Mouse (Mus musculus) heart, adult 8-10 months (tissue): ENCODE data around the gene Ankrd2. TPM values are rescaled to one million over a fixed set of nuclear protein-coding genes. Genes with fewer than 3 reads are reported as not detected.
A peak's percentile ranks its signal among the peaks of the same experiment; 100 is the strongest.

Source experiments
- DNase-seq: peaks from one replicate; pipeline ENCODE4 v3.0.0; 2022; ENCODE audit warnings: low spot score
- total RNA-seq, 4 experiments: library from RNA; stranded (reverse); gene quantifications; 2 replicates each; pipeline ENCODE4 v1.2.4; 2022

The Ankrd2 gene
- total RNA-seq = under 1 TPM in 3 of 4 experiments, not detected in 1; 0.49 to 0.63 (median 0.53) TPM

DNA sequence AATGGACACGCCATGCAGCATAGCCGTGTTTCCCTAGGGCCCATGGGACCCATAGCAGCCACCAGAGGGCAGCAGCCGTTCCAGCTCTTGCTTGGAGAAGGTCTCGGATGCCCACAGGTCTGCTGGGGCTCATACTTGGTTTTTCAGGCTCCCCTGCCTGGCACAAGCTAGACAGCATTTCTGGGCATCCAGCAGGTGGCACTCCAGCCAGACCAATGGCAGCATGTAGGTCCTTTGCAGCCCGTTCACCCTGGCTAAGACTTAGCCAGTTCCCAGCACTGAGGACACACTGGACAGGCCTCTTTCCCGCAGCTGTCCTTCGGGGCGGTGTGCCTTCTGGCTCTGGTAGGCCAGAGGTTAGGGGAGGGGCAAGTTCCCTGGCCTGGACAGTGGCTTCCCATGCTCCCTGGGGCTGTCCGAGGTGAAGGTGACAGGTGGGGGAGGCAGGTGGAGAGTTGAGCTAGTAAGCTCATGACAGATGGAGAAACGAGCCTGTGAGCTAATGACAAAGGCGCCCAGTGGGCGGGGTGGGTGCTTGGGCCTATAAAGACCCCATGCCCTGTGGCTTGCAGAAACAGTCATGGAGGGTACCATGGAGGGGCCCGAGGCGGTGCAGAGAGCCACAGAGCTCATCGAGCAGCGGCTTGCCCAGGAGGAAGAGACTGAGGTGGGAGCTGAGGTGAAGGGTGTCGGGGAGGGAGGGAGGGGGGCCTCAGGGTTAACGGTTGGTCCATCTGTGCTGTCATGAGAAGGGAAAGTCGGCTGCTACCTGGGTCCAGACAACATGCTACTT is at the start of gene Ankrd2:
TSS of gene Ankrd2 (plus strand) at position 545 of the 793 bp plus-strand sequence.
- DNase-seq = peak; percentile 84

GRCm38 (mm10) chr19:41987206-41987605 is 48.6 kb upstream of the Ankrd2 start:
- no peak for DNase-seq

- peak; percentile 42 for DNase-seq
Observed at GRCm38 (mm10) chr19:41989810-41990209, 46.0 kb upstream of the Ankrd2 start.

GRCm38 (mm10) chr19:41991926-41992477 is 43.8 kb upstream of the Ankrd2 start:
- no peak for DNase-seq

DNA sequence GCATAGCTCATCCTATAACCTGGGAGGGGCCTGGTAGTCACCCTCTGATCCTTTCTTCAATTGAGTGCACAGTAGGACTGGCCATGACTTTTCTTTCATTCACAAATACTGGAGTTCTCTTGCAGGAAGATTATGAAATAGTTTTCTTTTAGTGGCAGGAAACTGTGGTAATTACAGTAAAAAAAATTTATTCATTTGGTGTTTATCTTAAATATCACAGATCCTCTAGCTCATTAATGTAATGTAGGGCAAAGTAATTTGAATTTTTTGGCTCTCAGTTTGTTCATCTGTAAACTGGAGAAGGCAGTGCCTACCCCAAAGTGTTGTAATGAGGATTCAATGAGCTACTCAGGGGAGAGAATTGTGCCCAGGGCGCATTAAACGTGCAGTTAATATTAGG is 42.8 kb upstream of the Ankrd2 start:
- no peak for DNase-seq

DNA sequence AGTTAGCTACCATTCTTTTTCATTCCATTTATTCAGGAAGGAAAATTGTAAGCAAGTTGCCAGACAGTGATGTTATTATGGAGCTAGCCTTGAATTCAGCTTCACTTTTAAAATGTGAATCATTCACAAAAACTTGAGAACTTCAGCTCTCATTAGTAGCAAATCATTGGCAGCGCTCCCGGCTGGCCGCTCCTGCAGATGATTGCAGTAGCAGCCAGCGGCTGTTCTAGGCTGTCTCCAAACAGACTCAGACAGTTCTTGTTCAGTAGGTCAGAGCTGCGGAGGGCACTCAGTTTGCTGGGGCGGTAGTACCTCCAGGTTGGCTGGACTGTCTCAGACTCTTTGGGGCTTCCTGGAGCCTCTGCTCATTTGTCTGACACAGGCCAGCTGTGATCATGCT is 42.3 kb upstream of the Ankrd2 start:
- DNase-seq = peak; percentile 75

GRCm38 (mm10) chr19:41994023-41994422 is 41.8 kb upstream of the Ankrd2 start:
- no peak for DNase-seq

DNA sequence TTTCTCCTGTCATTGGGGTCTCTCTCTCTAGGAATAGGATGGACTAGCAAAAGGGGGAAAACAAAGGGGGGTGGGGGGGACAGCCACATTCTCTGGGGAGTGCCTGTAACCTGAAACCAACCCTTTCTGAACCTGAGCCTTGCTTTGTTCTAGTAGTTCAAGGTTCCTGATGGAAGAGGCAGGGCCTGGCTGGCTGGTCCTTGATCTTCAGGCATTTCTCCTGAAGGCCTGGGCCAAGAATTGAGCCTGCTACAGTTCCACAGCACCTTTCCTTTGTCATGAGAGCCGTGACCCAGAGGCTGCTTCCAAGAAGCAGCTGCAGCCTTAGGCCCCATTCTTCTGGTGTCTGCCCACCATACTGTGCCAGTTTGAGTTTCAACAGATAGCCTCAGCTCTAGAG is 40.3 kb upstream of the Ankrd2 start:
- no peak for DNase-seq

- DNase-seq = no peak
Observed at GRCm38 (mm10) chr19:41997090-41997489, 38.7 kb upstream of the Ankrd2 start.

GRCm38 (mm10) chr19:41998770-41999548 is 36.8 kb upstream of the Ankrd2 start:
- DNase-seq = peak; percentile 50

DNA sequence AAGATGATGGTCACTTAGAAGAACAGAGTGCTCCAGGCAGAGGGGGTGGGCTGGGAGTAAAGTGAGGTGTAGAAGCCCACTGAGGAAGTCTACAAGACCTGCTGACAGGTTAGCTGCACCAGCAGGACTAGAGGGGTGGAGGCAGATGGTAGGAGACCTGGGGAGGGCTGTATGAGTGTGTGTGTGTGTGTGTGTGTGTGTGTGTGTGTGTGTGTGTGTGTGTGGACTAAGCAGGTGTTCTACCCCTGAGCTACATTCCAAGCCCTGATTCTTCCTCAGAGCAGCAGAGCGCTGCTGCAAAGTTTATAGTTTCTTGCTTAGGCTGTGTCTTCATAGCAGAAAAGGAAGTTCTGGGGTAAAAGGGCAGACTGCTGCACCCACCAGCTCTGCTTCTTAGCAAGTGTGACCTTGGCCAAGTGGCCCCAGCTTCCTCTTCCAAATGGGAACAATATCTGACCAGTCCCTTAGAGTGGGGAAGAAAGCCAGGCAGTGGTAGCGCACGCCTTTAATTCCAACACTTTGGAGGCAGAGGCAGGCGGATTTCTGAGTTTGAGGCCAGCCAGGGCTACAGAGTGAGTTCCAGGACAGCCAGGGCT is 36.0 kb upstream of the Ankrd2 start:
- DNase-seq = no peak

DNA sequence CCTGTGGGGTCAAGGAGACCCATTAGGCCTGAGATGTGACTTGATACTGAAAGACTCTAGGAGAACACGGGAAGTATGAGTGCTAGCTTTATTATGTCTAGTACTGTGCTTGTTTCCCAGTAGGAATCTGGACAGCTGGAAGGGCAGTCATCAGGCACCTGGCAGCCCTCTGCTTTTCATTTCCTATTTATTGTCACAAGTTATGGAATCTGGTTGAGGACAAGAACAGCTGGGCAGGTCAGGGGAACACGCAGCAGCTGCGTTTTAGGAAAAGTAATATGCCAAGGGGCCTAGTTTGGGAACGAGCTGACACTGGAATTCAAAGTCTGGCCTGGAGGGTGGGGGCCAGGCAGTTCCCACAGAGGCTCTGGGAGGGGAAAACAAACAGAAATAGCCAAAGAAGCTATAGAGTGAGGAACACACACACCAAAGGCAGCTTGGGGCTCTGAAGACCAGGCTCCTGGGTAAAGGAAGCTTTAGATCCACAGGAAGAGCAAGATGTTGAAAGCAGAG is 35.3 kb upstream of the Ankrd2 start:
- DNase-seq = no peak

DNA sequence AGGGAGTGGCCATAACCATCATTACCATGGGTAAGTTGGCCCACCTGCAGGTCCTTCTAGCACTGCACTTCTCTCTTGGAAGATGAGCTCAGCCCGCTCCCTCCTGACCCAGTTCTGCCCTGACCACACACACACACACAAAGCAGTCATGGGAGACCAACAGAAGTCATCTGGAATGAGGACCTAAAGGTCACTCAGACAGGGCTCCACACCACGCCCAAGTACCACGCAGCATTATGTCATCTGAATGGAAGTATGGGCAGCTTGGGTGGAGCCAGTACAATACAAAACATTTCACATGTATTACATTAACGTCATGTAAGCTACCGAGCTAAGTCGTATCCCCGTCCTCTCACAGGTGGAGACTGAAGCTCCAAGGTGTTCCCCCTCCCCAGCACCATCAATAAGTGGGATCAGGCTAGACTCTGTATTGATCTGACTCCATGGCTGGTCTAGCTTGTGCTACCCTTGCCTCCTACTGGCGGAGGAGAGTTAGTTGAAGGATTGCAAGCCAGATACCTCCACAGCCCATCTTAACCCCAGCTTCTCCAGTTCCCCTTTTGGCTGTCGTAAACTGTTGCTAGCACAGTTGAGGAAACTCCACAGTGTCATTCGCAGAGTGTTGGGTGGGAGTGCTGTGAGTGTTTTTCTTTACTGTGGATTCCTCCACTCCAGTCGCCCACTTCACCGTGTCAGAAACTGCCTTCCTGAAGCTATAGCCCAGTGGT is 34.4 kb upstream of the Ankrd2 start:
- DNase-seq = no peak

GRCm38 (mm10) chr19:42004258-42004657 is 31.5 kb upstream of the Ankrd2 start:
- DNase-seq = no peak

GRCm38 (mm10) chr19:42005616-42006015 is 30.2 kb upstream of the Ankrd2 start:
- DNase-seq = peak; percentile 37

DNA sequence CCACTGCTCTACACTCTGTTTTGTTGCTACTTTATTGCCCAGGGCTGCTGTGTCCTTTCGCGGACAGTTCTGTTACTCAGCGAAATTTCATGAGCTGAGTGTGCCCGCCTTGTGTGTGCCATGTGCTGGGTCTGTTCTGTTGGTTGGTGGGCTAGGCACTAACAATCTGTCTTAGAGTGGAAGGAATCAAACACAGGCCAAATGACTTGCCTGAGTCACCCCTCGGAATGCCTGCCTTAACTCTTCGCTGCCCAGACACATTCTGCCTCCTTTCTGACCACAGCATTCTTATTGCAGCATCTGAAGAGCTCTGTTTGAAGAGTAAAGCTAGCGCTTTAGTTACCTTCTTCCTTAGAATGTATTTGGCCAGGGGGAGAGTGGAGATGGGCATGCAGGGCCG is 29.2 kb upstream of the Ankrd2 start:
- DNase-seq = no peak

DNA sequence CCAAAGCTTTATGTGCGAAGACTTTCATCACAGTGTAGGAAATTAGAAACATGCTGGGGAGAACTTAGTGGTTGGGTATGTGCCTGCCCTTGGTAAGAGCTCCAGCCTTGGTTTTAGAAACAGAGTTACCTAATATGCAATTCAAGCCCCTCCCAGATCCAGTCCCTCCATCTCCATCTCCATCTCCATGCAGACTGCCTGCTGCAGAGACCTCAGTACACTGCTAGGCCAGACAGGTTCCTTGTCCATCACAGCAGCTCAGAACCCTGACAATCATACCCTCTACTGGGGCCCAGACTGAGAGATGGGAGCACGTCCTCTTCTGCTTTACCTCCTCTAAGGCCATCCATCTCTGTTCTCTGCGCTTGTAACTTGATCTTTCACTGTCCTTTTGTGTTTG is 27.2 kb upstream of the Ankrd2 start:
- DNase-seq = no peak

DNA sequence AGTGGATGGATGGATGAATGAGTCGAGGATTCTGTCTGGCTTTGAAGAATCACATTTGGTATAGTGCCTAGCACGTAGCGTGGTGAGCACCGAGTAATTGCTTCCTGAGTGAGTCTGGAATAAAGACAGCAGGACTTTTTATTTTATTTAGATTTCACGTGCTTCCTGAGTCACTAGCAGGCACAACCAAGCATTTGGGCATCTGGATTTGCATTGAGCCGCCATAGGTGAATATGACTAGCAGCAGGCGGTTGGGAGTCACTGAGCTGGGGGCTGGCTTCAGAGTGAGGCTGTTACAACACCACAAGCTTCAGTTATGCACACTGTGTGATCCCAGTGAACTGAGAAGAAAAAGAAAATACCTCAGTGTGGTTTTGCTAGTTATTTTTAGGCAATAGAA is 26.7 kb upstream of the Ankrd2 start:
- no peak for DNase-seq

- no peak for DNase-seq
Observed at GRCm38 (mm10) chr19:42010436-42010835, 25.4 kb upstream of the Ankrd2 start.

DNA sequence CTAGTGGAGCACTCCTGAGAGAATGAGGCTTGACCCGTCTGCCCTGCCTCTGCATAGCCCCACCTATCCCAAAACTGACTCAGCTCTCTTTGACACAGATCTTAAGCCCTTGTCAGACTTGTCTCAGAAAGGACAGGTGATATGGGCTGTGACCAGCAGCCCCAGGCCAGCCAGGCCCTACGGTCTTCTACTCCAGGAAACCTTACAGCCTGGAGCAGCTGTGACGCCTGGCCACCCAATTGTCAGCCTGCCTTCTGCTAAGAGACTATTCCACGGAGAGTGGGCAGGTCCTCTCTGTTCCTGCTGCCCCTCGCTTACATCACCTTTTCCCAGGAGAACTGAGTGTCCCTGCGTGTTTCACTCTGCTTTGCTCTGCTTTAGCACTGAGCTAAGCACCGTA is 24.7 kb upstream of the Ankrd2 start:
- no peak for DNase-seq

GRCm38 (mm10) chr19:42014231-42014825 is 21.5 kb upstream of the Ankrd2 start:
- DNase-seq = no peak
